Mouse (Mus musculus): Measurements from ENCODE around the gene Dpp9. TPM values are rescaled to one million over a fixed set of nuclear protein-coding genes. Genes with fewer than 3 reads are reported as not detected.

Dpp9 gene
- polyA plus RNA-seq, 1 experiment: 37.1 TPM

- H3ac ChIP-seq (ENCODE audit: control insufficient read depth, insufficient read length): no peak overlapping the region
- TF ChIP-seq MYOD1 (IDR thresholded peaks at IDR 0.05; ENCODE audit: control insufficient read depth in 1 of 3, insufficient read length in 2 of 3, low read depth in 2 of 3) (no peak), TCF12 (IDR thresholded peaks at IDR 0.05; ENCODE audit: insufficient read depth, poor library complexity, severe bottlenecking) (no peak), SRF (IDR thresholded peaks at IDR 0.05; ENCODE audit: control insufficient read depth, insufficient read length, low read depth) (no peak), TCF3 (IDR thresholded peaks at IDR 0.05; ENCODE audit: insufficient read length, low read depth) (no peak), E2F4 (IDR thresholded peaks at IDR 0.05; ENCODE audit: insufficient read depth) (no peak), POLR2A (IDR thresholded peaks at IDR 0.05; ENCODE audit: insufficient read length, low read depth) (no peak), POLR2AphosphoS2 (IDR thresholded peaks at IDR 0.05; ENCODE audit: insufficient read length, low read depth) (no peak), REST (IDR thresholded peaks at IDR 0.05; ENCODE audit: insufficient read depth, insufficient read length) (no peak), CEBPB (IDR thresholded peaks at IDR 0.05; ENCODE audit: insufficient read depth, poor library complexity, severe bottlenecking) (no peak), MAX (IDR thresholded peaks at IDR 0.05; ENCODE audit: low read depth) (no peak), MYOG (IDR thresholded peaks at IDR 0.05; ENCODE audit: control insufficient read depth in 1 of 3, insufficient read depth in 1 of 3, insufficient read length in 2 of 3, low read depth in 2 of 3) (no peak), USF1 (IDR thresholded peaks at IDR 0.05; ENCODE audit: low read depth) (no peak)
- H3K36me3 ChIP-seq (ENCODE audit: control insufficient read depth, insufficient read depth): no peaks in the 10 kb centered on the region
- H3K27me3 ChIP-seq (ENCODE audit: control insufficient read depth, insufficient read depth, insufficient read length): peaks cover 40% of the 10 kb centered on the region
- H3K79me2 ChIP-seq (ENCODE audit: control insufficient read depth, insufficient read depth): no peaks in the 10 kb centered on the region
- H3K4me2 ChIP-seq (ENCODE audit: low read depth): no peak overlapping the region
- H3K4me3 ChIP-seq: no peak overlapping the region
Measured at GRCm38 (mm10) chr17:56229943-56230342, 11.2 kb upstream of the Dpp9 start.

DNA sequence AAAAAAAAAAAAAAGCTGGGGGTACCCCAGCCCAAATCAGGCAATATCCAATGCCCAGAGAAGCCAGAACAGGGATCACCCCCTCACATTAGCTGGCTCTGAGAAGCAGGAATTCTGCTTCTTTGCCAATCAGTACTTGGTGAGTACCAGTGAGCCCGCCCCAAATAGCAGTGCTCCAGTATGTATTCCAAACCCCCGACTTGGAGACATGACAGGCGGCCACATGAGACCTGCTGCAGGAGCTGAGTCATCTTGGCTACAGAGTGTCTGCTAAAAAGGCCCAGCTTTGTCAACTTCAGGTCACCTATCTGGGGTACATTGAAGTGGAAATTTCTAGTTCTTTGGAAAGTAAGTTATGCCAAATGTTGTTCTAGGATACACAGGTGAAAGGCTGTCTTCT lies 7.9 kb upstream of the Dpp9 start:
- H3K4me2 ChIP-seq (ENCODE audit: low read depth): no peak overlapping the region
- TF ChIP-seq TCF3 (IDR thresholded peaks at IDR 0.05; ENCODE audit: insufficient read length, low read depth) (no peak), POLR2AphosphoS2 (IDR thresholded peaks at IDR 0.05; ENCODE audit: insufficient read length, low read depth) (no peak), MYOG (IDR thresholded peaks at IDR 0.05; ENCODE audit: control insufficient read depth in 1 of 3, insufficient read depth in 1 of 3, insufficient read length in 2 of 3, low read depth in 2 of 3) (no peak), SRF (IDR thresholded peaks at IDR 0.05; ENCODE audit: control insufficient read depth, insufficient read length, low read depth) (no peak), REST (IDR thresholded peaks at IDR 0.05; ENCODE audit: insufficient read depth, insufficient read length) (no peak), MAX (IDR thresholded peaks at IDR 0.05; ENCODE audit: low read depth) (no peak), MYOD1 (IDR thresholded peaks at IDR 0.05; ENCODE audit: control insufficient read depth in 1 of 3, insufficient read length in 2 of 3, low read depth in 2 of 3) (no peak), USF1 (IDR thresholded peaks at IDR 0.05; ENCODE audit: low read depth) (no peak), E2F4 (IDR thresholded peaks at IDR 0.05; ENCODE audit: insufficient read depth) (no peak), CEBPB (IDR thresholded peaks at IDR 0.05; ENCODE audit: insufficient read depth, poor library complexity, severe bottlenecking) (no peak), TCF12 (IDR thresholded peaks at IDR 0.05; ENCODE audit: insufficient read depth, poor library complexity, severe bottlenecking) (no peak)
- no peak overlapping the region for H3ac ChIP-seq (ENCODE audit: control insufficient read depth, insufficient read length)
- H3K36me3 ChIP-seq (ENCODE audit: control insufficient read depth, insufficient read depth): no peaks in the 10 kb centered on the region
- no peak overlapping the region for H3K4me3 ChIP-seq
- H3K79me2 ChIP-seq (ENCODE audit: control insufficient read depth, insufficient read depth): no peaks in the 10 kb centered on the region
- H3K27me3 ChIP-seq (ENCODE audit: control insufficient read depth, insufficient read depth, insufficient read length): peaks cover 30% of the 10 kb centered on the region

- H3K27me3 ChIP-seq (ENCODE audit: control insufficient read depth, insufficient read depth, insufficient read length): peaks cover 23% of the 10 kb centered on the region
- TF ChIP-seq TCF12 (IDR thresholded peaks at IDR 0.05; ENCODE audit: insufficient read depth, poor library complexity, severe bottlenecking): no peak
- no peak for TF ChIP-seq MYOD1 (IDR thresholded peaks at IDR 0.05; ENCODE audit: control insufficient read depth in 1 of 3, insufficient read length in 2 of 3, low read depth in 2 of 3)
- TF ChIP-seq E2F4 (IDR thresholded peaks at IDR 0.05; ENCODE audit: insufficient read depth): no peak
- TF ChIP-seq MYOG (IDR thresholded peaks at IDR 0.05; ENCODE audit: control insufficient read depth in 1 of 3, insufficient read depth in 1 of 3, insufficient read length in 2 of 3, low read depth in 2 of 3): no peak
- TF ChIP-seq REST (IDR thresholded peaks at IDR 0.05; ENCODE audit: insufficient read depth, insufficient read length): no peak
- TF ChIP-seq USF1 (IDR thresholded peaks at IDR 0.05; ENCODE audit: low read depth): no peak
- TF ChIP-seq TCF3 (IDR thresholded peaks at IDR 0.05; ENCODE audit: insufficient read length, low read depth): no peak
- no peak for TF ChIP-seq SRF (IDR thresholded peaks at IDR 0.05; ENCODE audit: control insufficient read depth, insufficient read length, low read depth)
- TF ChIP-seq POLR2A (IDR thresholded peaks at IDR 0.05; ENCODE audit: insufficient read length, low read depth): no peak
- TF ChIP-seq CEBPB (IDR thresholded peaks at IDR 0.05; ENCODE audit: insufficient read depth, poor library complexity, severe bottlenecking): no peak
- no peak for TF ChIP-seq MAX (IDR thresholded peaks at IDR 0.05; ENCODE audit: low read depth)
- no peak for TF ChIP-seq POLR2AphosphoS2 (IDR thresholded peaks at IDR 0.05; ENCODE audit: insufficient read length, low read depth)
- H3K79me2 ChIP-seq (ENCODE audit: control insufficient read depth, insufficient read depth): no peaks in the 10 kb centered on the region
- H3K36me3 ChIP-seq (ENCODE audit: control insufficient read depth, insufficient read depth): no peaks in the 10 kb centered on the region
- H3ac ChIP-seq (ENCODE audit: control insufficient read depth, insufficient read length): no peak overlapping the region
- H3K4me3 ChIP-seq: no peak overlapping the region
- no peak overlapping the region for H3K4me2 ChIP-seq (ENCODE audit: low read depth)
Measured at GRCm38 (mm10) chr17:56224916-56225315, 6.2 kb upstream of the Dpp9 start.

GRCm38 (mm10) chr17:56219805-56220204 lies 1.1 kb upstream of the Dpp9 start:
- Histone ChIP-seq H3K4me2 (ENCODE audit: low read depth) (no peak overlapping the region), H3ac (ENCODE audit: control insufficient read depth, insufficient read length) (no peak overlapping the region), H3K36me3 (ENCODE audit: control insufficient read depth, insufficient read depth) (no peaks in the 10 kb centered on the region), H3K79me2 (ENCODE audit: control insufficient read depth, insufficient read depth) (peaks cover 15% of the 10 kb centered on the region), H3K4me3 (peak overlapping the region; percentile 68), H3K27me3 (ENCODE audit: control insufficient read depth, insufficient read depth, insufficient read length) (no peaks in the 10 kb centered on the region)
- TF ChIP-seq TCF3 (IDR thresholded peaks at IDR 0.05; ENCODE audit: insufficient read length, low read depth) (no peak), POLR2AphosphoS2 (IDR thresholded peaks at IDR 0.05; ENCODE audit: insufficient read length, low read depth) (no peak), MAX (IDR thresholded peaks at IDR 0.05; ENCODE audit: low read depth) (no peak), USF1 (IDR thresholded peaks at IDR 0.05; ENCODE audit: low read depth) (no peak), POLR2A (IDR thresholded peaks at IDR 0.05; ENCODE audit: insufficient read length, low read depth) (no peak), E2F4 (IDR thresholded peaks at IDR 0.05; ENCODE audit: insufficient read depth) (no peak), REST (IDR thresholded peaks at IDR 0.05; ENCODE audit: insufficient read depth, insufficient read length) (no peak), SRF (IDR thresholded peaks at IDR 0.05; ENCODE audit: control insufficient read depth, insufficient read length, low read depth) (no peak), MYOD1 (IDR thresholded peaks at IDR 0.05; ENCODE audit: control insufficient read depth in 1 of 3, insufficient read length in 2 of 3, low read depth in 2 of 3) (no peak), CEBPB (IDR thresholded peaks at IDR 0.05; ENCODE audit: insufficient read depth, poor library complexity, severe bottlenecking) (no peak), TCF12 (IDR thresholded peaks at IDR 0.05; ENCODE audit: insufficient read depth, poor library complexity, severe bottlenecking) (no peak), MYOG (IDR thresholded peaks at IDR 0.05; ENCODE audit: control insufficient read depth in 1 of 3, insufficient read depth in 1 of 3, insufficient read length in 2 of 3, low read depth in 2 of 3) (no peak)
